Mouse (Mus musculus) thymus, adult 2 months (tissue): ENCODE measurements at regions not wholly inside any gene's neighbourhood (a gene's known extent, or its start where the extent isn't known, plus 50 kb on each side); places are given as distances from the start of the nearest gene placed in this dataset.

Experiments
- DNase-seq: peaks from one replicate; pipeline ENCODE4 v3.0.0; 2021
- H3K27ac ChIP-seq: fragments of 200-500 bp; 2 replicates; pipeline ENCODE4 v1.5.1; 2012; ENCODE audit warnings: low read length, control low read depth; ENCODE audit not compliant: control insufficient read depth, insufficient read depth
- H3K27me3 ChIP-seq: fragments of 200-500 bp; 2 replicates; pipeline ENCODE4 v1.6.1; 2012; ENCODE audit warnings: mild to moderate bottlenecking, low read length, moderate library complexity, mixed read lengths; ENCODE audit not compliant: control insufficient read depth, insufficient read depth
- H3K36me3 ChIP-seq: fragments of 200-500 bp; 2 replicates; pipeline ENCODE4 v1.6.1; 2012; ENCODE audit warnings: mild to moderate bottlenecking, low read length, moderate library complexity; ENCODE audit not compliant: control insufficient read depth, insufficient read depth
- H3K4me1 ChIP-seq: fragments of 200-500 bp; replicated peaks from 2 replicates; pipeline ENCODE4 v1.6.1; 2012; ENCODE audit warnings: low read length; ENCODE audit not compliant: control insufficient read depth, insufficient read depth
- H3K4me3 ChIP-seq: fragments of 200-500 bp; 2 replicates; pipeline ENCODE4 v1.5.1; 2012; ENCODE audit warnings: mild to moderate bottlenecking, low read length, control low read depth, moderate library complexity; ENCODE audit not compliant: control insufficient read depth, insufficient read depth
- CTCF ChIP-seq: fragments of 200-500 bp; IDR thresholded peaks from 2 replicates; pipeline ENCODE4 v1.5.1; 2012; ENCODE audit warnings: mild to moderate bottlenecking, control low read depth, low read length, moderate library complexity, borderline replicate concordance; ENCODE audit not compliant: control insufficient read depth, poor library complexity, insufficient read depth; ENCODE audit errors: extremely low read depth
- POLR2A ChIP-seq: fragments of 200-500 bp; IDR thresholded peaks from 2 replicates; pipeline ENCODE4 v1.6.1; 2012; ENCODE audit warnings: mild to moderate bottlenecking, low read length, control low read depth, moderate library complexity; ENCODE audit not compliant: control insufficient read depth, poor library complexity, insufficient read depth; ENCODE audit errors: extremely low read depth
- WGBS: fragments of 180-500 bp; shearing (Covaris S2); methylation state at CpG from one replicate; pipeline ENCODE4 v1.1.7; 2018; 5-methylcytosine and 5-hydroxymethylcytosine counted together

GRCm38 (mm10) chr13:84751576-84752490 lies 437.4 kb upstream of the Ccnh start:
- H3K4me3 ChIP-seq: no peak overlapping the region
- H3K27me3 ChIP-seq: no peaks in the 10 kb centered on the region
- no peak for DNase-seq
- TF ChIP-seq CTCF (no peak), POLR2A (no peak)
- no peaks in the 10 kb centered on the region for H3K36me3 ChIP-seq
- WGBS: 90% methylated on average over 2 of the region's 2 CpGs
- H3K27ac ChIP-seq: no peak overlapping the region
- no peaks in the 10 kb centered on the region for H3K4me1 ChIP-seq

GRCm38 (mm10) chr13:84752491-84752820 lies 436.8 kb upstream of the Ccnh start:
- Histone ChIP-seq H3K4me3 (no peak overlapping the region), H3K27me3 (no peaks in the 10 kb centered on the region), H3K27ac (no peak overlapping the region), H3K36me3 (no peaks in the 10 kb centered on the region), H3K4me1 (no peaks in the 10 kb centered on the region)
- TF ChIP-seq CTCF (no peak), POLR2A (no peak)
- no peak for DNase-seq
- WGBS: 92% methylated on average over 4 of the region's 4 CpGs

- Histone ChIP-seq H3K27me3 (no peaks in the 10 kb centered on the region), H3K36me3 (no peaks in the 10 kb centered on the region), H3K4me1 (no peaks in the 10 kb centered on the region), H3K27ac (no peak overlapping the region), H3K4me3 (no peak overlapping the region)
- WGBS: 88% methylated on average over 4 of the region's 4 CpGs
- TF ChIP-seq POLR2A: no peak
- TF ChIP-seq CTCF: no peak
- DNase-seq: no peak
Measured at GRCm38 (mm10) chr13:84753751-84754500, 435.3 kb upstream of the Ccnh start.

- H3K27ac ChIP-seq: no peak overlapping the region
- TF ChIP-seq POLR2A (no peak), CTCF (no peak)
- DNase-seq: no peak
- 93% methylated on average over 8 of the region's 8 CpGs for WGBS
- no peaks in the 10 kb centered on the region for H3K27me3 ChIP-seq
- H3K4me3 ChIP-seq: no peak overlapping the region
- no peaks in the 10 kb centered on the region for H3K4me1 ChIP-seq
- H3K36me3 ChIP-seq: no peaks in the 10 kb centered on the region
Measured at GRCm38 (mm10) chr13:84754821-84755725, 434.1 kb upstream of the Ccnh start.

GRCm38 (mm10) chr13:84756796-84757335 lies 432.3 kb upstream of the Ccnh start:
- Histone ChIP-seq H3K27me3 (no peaks in the 10 kb centered on the region), H3K4me3 (no peak overlapping the region), H3K27ac (no peak overlapping the region), H3K4me1 (no peaks in the 10 kb centered on the region), H3K36me3 (no peaks in the 10 kb centered on the region)
- TF ChIP-seq POLR2A (no peak), CTCF (no peak)
- 94% methylated on average over 6 of the region's 6 CpGs for WGBS
- no peak for DNase-seq

GRCm38 (mm10) chr13:84757896-84758567 lies 431.2 kb upstream of the Ccnh start:
- no peak for DNase-seq
- no peak for TF ChIP-seq CTCF
- no peak for TF ChIP-seq POLR2A
- no peaks in the 10 kb centered on the region for H3K36me3 ChIP-seq
- no peak overlapping the region for H3K27ac ChIP-seq
- no peak overlapping the region for H3K4me3 ChIP-seq
- no peaks in the 10 kb centered on the region for H3K4me1 ChIP-seq
- 77% methylated on average over 10 of the region's 10 CpGs for WGBS
- H3K27me3 ChIP-seq: no peaks in the 10 kb centered on the region
